Mouse (Mus musculus) monocyte, adult 2 months (primary cell): ENCODE results near the gene Zwilch.
A peak's percentile ranks its signal among the peaks of the same experiment; 100 is the strongest.

Source experiments
- DNase-seq, 2 experiments: peaks; one replicate each; pipeline ENCODE4 v3.0.0; 2022; ENCODE audit warnings: low spot score in 2 of 2, low read depth in 1 of 2

Gene Zwilch

GRCm38 (mm10) chr9:64110502-64110901 is 62.4 kb downstream of the Zwilch start:
- no peak for DNase-seq

GRCm38 (mm10) chr9:64105301-64105700 is 67.6 kb downstream of the Zwilch start:
- DNase-seq, result no peak

GRCm38 (mm10) chr9:64100442-64100841 is 72.5 kb downstream of the Zwilch start:
- DNase-seq, result peak in 1 of 2 experiments; percentile 65

GRCm38 (mm10) chr9:64098282-64098681 is 74.6 kb downstream of the Zwilch start:
- DNase-seq, result no peak

- no peak for DNase-seq
These were observed 78.8 kb downstream of the Zwilch start for GRCm38 (mm10) chr9:64094083-64094482.

GRCm38 (mm10) chr9:64089004-64089403 is 83.9 kb downstream of the Zwilch start:
- peak in 1 of 2 experiments; percentile 57 for DNase-seq

- DNase-seq, result no peak
These were observed 84.6 kb downstream of the Zwilch start for GRCm38 (mm10) chr9:64088346-64088745.

- peak in 1 of 2 experiments; percentile 63 for DNase-seq
These were observed 85.3 kb downstream of the Zwilch start for GRCm38 (mm10) chr9:64087461-64088235.
